In genomic region chr19:47168793-47169412, GRCm38 (mm10) we compare ENCODE assay signal across 8 mouse cellular contexts. TPM values are rescaled to one million over a fixed set of nuclear protein-coding genes. Genes with fewer than 3 reads are reported as not detected.
A peak's percentile ranks its signal among the peaks of the same experiment; 100 is the strongest.
DNase-seq lines count a peak whose midpoint lies in the region; ATAC-seq and TF ChIP-seq lines count a peak whose summit lies in the region.

No protein-coding gene starts in this region.

- peaks cover 7% of the 10 kb centered on the region for H3K4me1 ChIP-seq in bone marrow macrophage, adult 2 months (ENCODE audit: control insufficient read depth, insufficient read depth, low read length)
- H3K4me1 ChIP-seq in embryonic facial prominence, embryonic 15.5 days = peaks cover 10% of the 10 kb centered on the region; the same call in 1 of the 2 replicates
- H3K4me1 ChIP-seq in limb, embryonic 13.5 days = peaks cover 7% of the 10 kb centered on the region; the same call in 1 of the 2 replicates
- no peaks in the 10 kb centered on the region for H3K4me1 ChIP-seq in midbrain, embryonic 14.5 days (ENCODE audit: control insufficient read depth, insufficient read depth, low read length)
- no peaks in the 10 kb centered on the region for H3K4me1 ChIP-seq in spleen, adult 2 months (ENCODE audit: control insufficient read depth, insufficient read depth, insufficient read length)

- no peak; the same call in 1 of the 2 replicates for ATAC-seq in embryonic facial prominence, embryonic 15.5 days (ENCODE audit: insufficient number of reproducible peaks, low FRiP score, low TSS enrichment, low read depth)
- ATAC-seq in limb, embryonic 13.5 days (ENCODE audit: low FRiP score, low read depth) = peak; percentile 75
- ATAC-seq in midbrain, embryonic 14.5 days (ENCODE audit: low FRiP score, low TSS enrichment) = no peak

- H3K36me3 ChIP-seq in embryonic facial prominence, embryonic 15.5 days = no peaks in the 10 kb centered on the region
- no peaks in the 10 kb centered on the region for H3K36me3 ChIP-seq in limb, embryonic 13.5 days
- H3K36me3 ChIP-seq in midbrain, embryonic 14.5 days (ENCODE audit: control insufficient read depth, insufficient read depth, low read length) = no peaks in the 10 kb centered on the region
- H3K36me3 ChIP-seq in spleen, adult 2 months (ENCODE audit: control insufficient read depth, insufficient read depth, low read length) = no peaks in the 10 kb centered on the region

- H3K9ac ChIP-seq in embryonic facial prominence, embryonic 15.5 days = no peak overlapping the region
- H3K9ac ChIP-seq in limb, embryonic 13.5 days = no peak overlapping the region
- H3K9ac ChIP-seq in midbrain, embryonic 14.5 days (replicated peaks; ENCODE audit: low read length) = no peak overlapping the region

- 0 out of 2 replicates have a peak, but pooled peaks cover 3% of the 10 kb centered on the region for H3K27me3 ChIP-seq in embryonic facial prominence, embryonic 15.5 days
- H3K27me3 ChIP-seq in limb, embryonic 13.5 days = peaks cover 7% of the 10 kb centered on the region; the same call in 1 of the 2 replicates
- no peaks in the 10 kb centered on the region for H3K27me3 ChIP-seq in midbrain, embryonic 14.5 days (ENCODE audit: control insufficient read depth, insufficient read depth, low read length)
- H3K27me3 ChIP-seq in spleen, adult 2 months (ENCODE audit: control insufficient read depth, insufficient read depth, low read length) = no peaks in the 10 kb centered on the region

- no peak for TF ChIP-seq POLR2A in bone marrow macrophage, adult 2 months (IDR thresholded peaks at IDR 0.05; ENCODE audit: borderline replicate concordance, low read depth, low read length)
- no peak for TF ChIP-seq POLR2A in spleen, adult 2 months (IDR thresholded peaks at IDR 0.05; ENCODE audit: low read depth, low read length)

- H3K9me3 ChIP-seq in embryonic facial prominence, embryonic 15.5 days (replicated peaks) = no peaks in the 10 kb centered on the region
- H3K9me3 ChIP-seq in limb, embryonic 13.5 days = no peaks in the 10 kb centered on the region
- no peaks in the 10 kb centered on the region for H3K9me3 ChIP-seq in midbrain, embryonic 14.5 days (ENCODE audit: control insufficient read depth, low read length)

- peak; percentile 64 for TF ChIP-seq CTCF in bone marrow macrophage, adult 2 months (IDR thresholded peaks at IDR 0.05; ENCODE audit: low read depth, low read length)
- peak; percentile 72; the same call in 1 of the 2 replicates for TF ChIP-seq CTCF in spleen, adult 2 months (IDR thresholded peaks at IDR 0.05; ENCODE audit: extremely low read depth, insufficient read depth, insufficient read length, insufficient replicate concordance)

- 22% methylated on average over 11 of the region's 11 CpGs for WGBS in embryonic facial prominence, embryonic 15.5 days
- 25% methylated on average over 11 of the region's 11 CpGs for WGBS in limb, embryonic 13.5 days
- 25% methylated on average over 11 of the region's 11 CpGs for WGBS in midbrain, embryonic 14.5 days
- WGBS in spleen, adult 2 months = 18% methylated on average over 11 of the region's 11 CpGs

- H3K27ac ChIP-seq in bone marrow macrophage, adult 2 months (ENCODE audit: insufficient read depth, low read depth, low read length) = no peak overlapping the region
- no peak overlapping the region for H3K27ac ChIP-seq in embryonic facial prominence, embryonic 15.5 days (replicated peaks)
- H3K27ac ChIP-seq in limb, embryonic 13.5 days = no peak overlapping the region
- H3K27ac ChIP-seq in midbrain, embryonic 14.5 days (replicated peaks; ENCODE audit: low read depth, low read length) = no peak overlapping the region
- no peak overlapping the region for H3K27ac ChIP-seq in spleen, adult 2 months (ENCODE audit: insufficient read depth, low read length)

- DNase-seq in B cell, adult 2 months = peak; percentile 90 to 92
- peak; percentile 53 to 80 for DNase-seq in heart, adult 9 months (ENCODE audit: low spot score in 2 of 2)
- DNase-seq in kidney, adult 8-10 months = peak; percentile 74 to 91
- peak; percentile 90 for DNase-seq in midbrain, embryonic 14.5 days
- peak; percentile 55 to 84 for DNase-seq in spleen, adult 2 months (ENCODE audit: low read depth in 1 of 2, low spot score in 2 of 2)

- H3K4me3 ChIP-seq in bone marrow macrophage, adult 2 months (ENCODE audit: insufficient read depth, low read length) = peak overlapping the region; percentile 0
- peak overlapping the region; percentile 15 for H3K4me3 ChIP-seq in embryonic facial prominence, embryonic 15.5 days (replicated peaks)
- peak overlapping the region; percentile 7 for H3K4me3 ChIP-seq in limb, embryonic 13.5 days
- H3K4me3 ChIP-seq in midbrain, embryonic 14.5 days (replicated peaks; ENCODE audit: low read depth, low read length) = no peak overlapping the region
- no peak overlapping the region for H3K4me3 ChIP-seq in spleen, adult 2 months (ENCODE audit: extremely low read depth, insufficient read depth, insufficient read length)

- peak overlapping the region; percentile 35 for H3K4me2 ChIP-seq in embryonic facial prominence, embryonic 15.5 days (replicated peaks)
- H3K4me2 ChIP-seq in limb, embryonic 13.5 days (replicated peaks) = peak overlapping the region; percentile 44
- no peak overlapping the region for H3K4me2 ChIP-seq in midbrain, embryonic 14.5 days (ENCODE audit: low read length)

RNA-seq across cellular contexts. Expression of gene Neurl1a, which starts 9.7 kb away (rescaled TPM):
- 2.9 and 3.8 TPM in 2 replicates for polyA plus RNA-seq in bone marrow macrophage, adult 2 months (2012; ENCODE audit: insufficient read depth, insufficient read length, missing spikeins)
- polyA plus RNA-seq in embryonic facial prominence, embryonic 15.5 days (2015; fragmentation: Nextera tagmentation; extraction: Ambion mirVana) = 8.0 and 9.0 TPM in 2 replicates
- 7.9 and 8.2 TPM in 2 replicates for polyA plus RNA-seq in limb, embryonic 13.5 days (2015; fragmentation: Nextera tagmentation; extraction: Ambion mirVana)
- polyA plus RNA-seq in midbrain, embryonic 14.5 days (2014; fragmentation: Nextera tagmentation; extraction: Ambion mirVana) = 9.6 and 11.4 TPM in 2 replicates
- polyA plus RNA-seq in spleen, adult 2 months (2012; rRNA removed) = 2.6 and 3.1 TPM in 2 replicates

RNA-seq across cellular contexts. Expression of gene Calhm3, which starts 11.3 kb away (rescaled TPM):
- polyA plus RNA-seq in bone marrow macrophage, adult 2 months (2012; ENCODE audit: insufficient read depth, insufficient read length, missing spikeins) = not detected in 2 replicates
- polyA plus RNA-seq in embryonic facial prominence, embryonic 15.5 days (2015; fragmentation: Nextera tagmentation; extraction: Ambion mirVana) = not detected in 2 replicates
- not detected in 2 replicates for polyA plus RNA-seq in limb, embryonic 13.5 days (2015; fragmentation: Nextera tagmentation; extraction: Ambion mirVana)
- polyA plus RNA-seq in midbrain, embryonic 14.5 days (2014; fragmentation: Nextera tagmentation; extraction: Ambion mirVana) = not detected in 2 replicates
- polyA plus RNA-seq in spleen, adult 2 months (2012; rRNA removed) = not detected in 2 replicates

RNA-seq across cellular contexts. Expression of gene Calhm1, which starts 24.8 kb away (rescaled TPM):
- not detected in 2 replicates for polyA plus RNA-seq in bone marrow macrophage, adult 2 months (2012; ENCODE audit: insufficient read depth, insufficient read length, missing spikeins)
- not detected in 2 replicates for polyA plus RNA-seq in embryonic facial prominence, embryonic 15.5 days (2015; fragmentation: Nextera tagmentation; extraction: Ambion mirVana)
- not detected in 2 replicates for polyA plus RNA-seq in limb, embryonic 13.5 days (2015; fragmentation: Nextera tagmentation; extraction: Ambion mirVana)
- polyA plus RNA-seq in midbrain, embryonic 14.5 days (2014; fragmentation: Nextera tagmentation; extraction: Ambion mirVana) = not detected in 2 replicates
- polyA plus RNA-seq in spleen, adult 2 months (2012; rRNA removed) = 0.20 TPM in 1 of 2 replicates, not detected in the other

RNA-seq across cellular contexts. Expression of gene Calhm2, which starts 30.8 kb away (rescaled TPM):
- polyA plus RNA-seq in bone marrow macrophage, adult 2 months (2012; ENCODE audit: insufficient read depth, insufficient read length, missing spikeins) = 23.3 and 27.5 TPM in 2 replicates
- 11.9 and 13.4 TPM in 2 replicates for polyA plus RNA-seq in embryonic facial prominence, embryonic 15.5 days (2015; fragmentation: Nextera tagmentation; extraction: Ambion mirVana)
- 8.3 and 9.4 TPM in 2 replicates for polyA plus RNA-seq in limb, embryonic 13.5 days (2015; fragmentation: Nextera tagmentation; extraction: Ambion mirVana)
- 0.45 and 0.49 TPM in 2 replicates for polyA plus RNA-seq in midbrain, embryonic 14.5 days (2014; fragmentation: Nextera tagmentation; extraction: Ambion mirVana)
- 46.0 and 53.8 TPM in 2 replicates for polyA plus RNA-seq in spleen, adult 2 months (2012; rRNA removed)

Comparison
In these comparisons a context has a peak if more than half of its experiments do, and no peak if none do; other contexts are left out.
1. H3K4me3 ChIP-seq: peak in bone marrow macrophage, adult 2 months (single experiment), embryonic facial prominence, embryonic 15.5 days (single experiment) and limb, embryonic 13.5 days (single experiment); none in midbrain, embryonic 14.5 days (single experiment) and spleen, adult 2 months (single experiment).
2. Peak in every context shown above with its lines, with median percentiles within 50 percentile points of each other: DNase-seq.